Mouse (Mus musculus) activated CD4-positive, CD25-positive, alpha-beta regulatory T cell, adult 4 months (primary cell): Measurements from ENCODE around the gene Zcchc14. TPM values are rescaled to one million over a fixed set of nuclear protein-coding genes. Genes with fewer than 3 reads are reported as not detected.
A peak's percentile ranks its signal among the peaks of the same experiment; 100 is the strongest.
"Not testable (repeated sequence)": the region's sequence is repeated elsewhere in the genome, so short reads cannot be mapped to it uniquely, and the experiment has no call there.

Source experiments
- ATAC-seq: one replicate; pipeline ENCODE4 v1.8.0; 2017
- polyA plus RNA-seq, 2 experiments: library from polyadenylated mRNA; unstranded; fragments of 100-300 nt; shearing (Covaris generic); gene quantifications; one replicate each; pipeline ENCODE4 v1.2.1; 2017

Gene Zcchc14
- polyA plus RNA-seq, 2 experiments from 2014 or later, result 0.21 TPM; not detected in 1

- ATAC-seq, result no peak
Observed at GRCm38 (mm10) chr8:121620801-121621516, 31.7 kb downstream of the Zcchc14 start.

- no peak for ATAC-seq
Observed at GRCm38 (mm10) chr8:121619401-121619995, 33.2 kb downstream of the Zcchc14 start.

- no peak for ATAC-seq
Observed at GRCm38 (mm10) chr8:121613419-121613818, 39.3 kb downstream of the Zcchc14 start.

GRCm38 (mm10) chr8:121609916-121610315 is 42.8 kb downstream of the Zcchc14 start:
- no peak for ATAC-seq

GRCm38 (mm10) chr8:121609251-121609650 is 43.5 kb downstream of the Zcchc14 start:
- no peak for ATAC-seq

- no peak for ATAC-seq
Observed at GRCm38 (mm10) chr8:121607661-121608060, 45.0 kb downstream of the Zcchc14 start.

- no peak for ATAC-seq
Observed at GRCm38 (mm10) chr8:121603801-121604200, 48.9 kb downstream of the Zcchc14 start.

- no peak for ATAC-seq
Observed at GRCm38 (mm10) chr8:121602860-121603259, 49.8 kb downstream of the Zcchc14 start.

- ATAC-seq, result no peak
Observed at GRCm38 (mm10) chr8:121602411-121602810, 50.3 kb downstream of the Zcchc14 start.

- no peak for ATAC-seq
Observed at GRCm38 (mm10) chr8:121599842-121600241, 52.9 kb downstream of the Zcchc14 start.

GRCm38 (mm10) chr8:121598892-121599291 is 53.8 kb downstream of the Zcchc14 start:
- peak; percentile 78 for ATAC-seq

- ATAC-seq, result no peak
Observed at GRCm38 (mm10) chr8:121598190-121598589, 54.5 kb downstream of the Zcchc14 start.

- ATAC-seq, result not testable (repeated sequence)
Observed at GRCm38 (mm10) chr8:121597492-121597891, 55.2 kb downstream of the Zcchc14 start.

- no peak for ATAC-seq
Observed at GRCm38 (mm10) chr8:121593983-121594382, 58.7 kb downstream of the Zcchc14 start.

- ATAC-seq, result no peak
Observed at GRCm38 (mm10) chr8:121593293-121593692, 59.4 kb downstream of the Zcchc14 start.

GRCm38 (mm10) chr8:121591178-121592066 is 61.3 kb downstream of the Zcchc14 start:
- peak; percentile 35 for ATAC-seq

GRCm38 (mm10) chr8:121590203-121591177 is 62.2 kb downstream of the Zcchc14 start, which contains the start of gene Map1lc3b:
Gene Map1lc3b, plus strand, starts transcription at chr8:121590361.
- ATAC-seq, result peak; percentile 67

GRCm38 (mm10) chr8:121589205-121589726 is 63.4 kb downstream of the Zcchc14 start:
- no peak for ATAC-seq

- no peak for ATAC-seq
Observed at GRCm38 (mm10) chr8:121588750-121589149, 64.0 kb downstream of the Zcchc14 start.

- peak; percentile 88 for ATAC-seq
Observed at GRCm38 (mm10) chr8:121585159-121585825, 67.4 kb downstream of the Zcchc14 start.

GRCm38 (mm10) chr8:121584730-121585129 is 68.0 kb downstream of the Zcchc14 start:
- no peak for ATAC-seq
